Mouse (Mus musculus) mesoderm, embryonic 11.5 days (tissue): ENCODE data around the gene Fry.
A peak's percentile ranks its signal among the peaks of the same experiment; 100 is the strongest.

Experiments used
- DNase-seq: peaks from one replicate; pipeline ENCODE4 v3.0.0-alpha.2; 2012; ENCODE audit warnings: low read depth, low spot score

The Fry gene

DNA sequence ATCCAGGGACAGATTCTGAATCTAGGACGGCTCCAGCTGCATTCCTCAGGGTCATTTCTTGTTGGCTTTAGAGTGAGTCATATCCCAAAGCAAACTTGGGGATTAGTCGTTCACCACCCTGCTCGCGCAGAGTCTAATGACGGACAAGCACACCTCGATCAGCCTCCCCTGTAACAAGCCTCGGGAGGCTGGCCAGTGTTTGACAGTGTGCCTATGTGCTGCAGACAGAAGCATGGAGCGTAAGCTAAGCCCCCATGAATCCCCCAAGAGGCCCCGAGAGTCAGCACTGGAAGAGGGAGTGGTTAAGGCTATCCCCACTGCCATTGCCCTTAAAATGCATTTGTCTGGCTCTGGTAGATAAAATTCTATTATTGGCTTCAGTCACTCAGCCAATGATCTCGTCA, 214.9 kb downstream of the Fry start:
- DNase-seq = no peak

GRCm38 (mm10) chr5:150336451-150336850, 218.0 kb downstream of the Fry start:
- no peak for DNase-seq

- no peak for DNase-seq
These were observed 219.3 kb downstream of the Fry start for GRCm38 (mm10) chr5:150337696-150338095.

DNA sequence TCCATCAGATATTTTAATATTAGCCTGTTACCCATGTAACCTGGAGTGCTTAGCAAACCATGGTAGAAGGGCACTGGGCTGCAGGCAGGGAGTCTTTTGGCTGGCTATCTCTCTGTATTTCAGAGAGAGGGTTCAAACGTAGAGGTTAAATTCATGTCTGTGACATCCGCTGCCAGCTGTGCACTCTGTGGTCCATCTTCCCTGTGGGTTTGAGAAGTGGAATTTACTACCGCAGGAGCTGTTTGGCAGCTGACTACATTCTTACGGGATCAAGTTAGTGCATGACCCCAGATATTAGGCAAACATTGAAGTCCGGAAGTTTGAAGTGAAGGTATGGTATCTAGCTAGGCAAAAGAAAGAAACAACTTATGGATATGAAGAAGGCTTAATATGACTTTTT, 222.5 kb downstream of the Fry start:
- DNase-seq = peak; percentile 50

GRCm38 (mm10) chr5:150342139-150342538, 223.7 kb downstream of the Fry start:
- DNase-seq = no peak

DNA sequence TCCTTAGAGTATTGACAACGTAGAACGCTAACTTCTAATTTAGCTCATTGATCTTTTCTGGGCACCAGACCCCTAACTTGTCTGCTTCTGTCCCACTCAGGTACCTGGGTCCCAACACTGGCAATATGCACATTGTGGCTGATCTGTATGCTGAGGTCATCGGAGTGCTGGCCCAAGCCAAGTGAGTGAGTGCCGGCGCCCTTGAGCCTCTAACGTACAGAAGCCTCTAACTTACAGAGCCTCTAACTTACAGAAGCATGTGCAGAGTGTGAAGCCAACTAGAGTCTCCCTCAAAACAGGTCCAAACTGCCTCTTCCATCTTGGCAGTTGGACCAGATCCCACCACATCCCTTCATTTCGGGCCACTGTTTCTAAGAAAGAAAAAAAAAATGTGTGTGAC, 227.5 kb downstream of the Fry start:
- no peak for DNase-seq

- DNase-seq = no peak
These were observed 227.9 kb downstream of the Fry start for GRCm38 (mm10) chr5:150346378-150346777.

DNA sequence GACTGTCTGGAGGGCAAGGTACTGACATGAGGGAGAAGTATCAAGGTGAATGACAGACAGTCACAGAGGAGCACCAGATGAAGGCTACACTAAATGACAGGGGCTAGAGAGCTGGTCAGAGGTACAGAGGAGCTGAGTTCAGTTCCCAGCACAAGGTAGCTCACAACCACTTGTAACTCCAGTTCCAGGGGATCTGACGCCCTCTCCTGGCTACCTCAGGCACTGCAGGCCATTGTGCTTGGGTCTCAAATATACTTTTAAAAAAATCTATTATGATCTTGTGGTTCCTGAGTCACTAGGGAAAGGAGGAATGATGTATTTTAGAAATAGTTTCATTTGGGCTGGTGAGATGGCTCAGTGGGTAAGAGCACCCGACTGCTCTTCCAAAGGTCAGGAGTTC, 229.4 kb downstream of the Fry start:
- no peak for DNase-seq

- DNase-seq = no peak
These were observed 229.9 kb downstream of the Fry start for GRCm38 (mm10) chr5:150348302-150348701.

GRCm38 (mm10) chr5:150351191-150351590, 232.7 kb downstream of the Fry start:
- no peak for DNase-seq

- DNase-seq = no peak
These were observed 240.2 kb downstream of the Fry start for GRCm38 (mm10) chr5:150358671-150359070.

DNA sequence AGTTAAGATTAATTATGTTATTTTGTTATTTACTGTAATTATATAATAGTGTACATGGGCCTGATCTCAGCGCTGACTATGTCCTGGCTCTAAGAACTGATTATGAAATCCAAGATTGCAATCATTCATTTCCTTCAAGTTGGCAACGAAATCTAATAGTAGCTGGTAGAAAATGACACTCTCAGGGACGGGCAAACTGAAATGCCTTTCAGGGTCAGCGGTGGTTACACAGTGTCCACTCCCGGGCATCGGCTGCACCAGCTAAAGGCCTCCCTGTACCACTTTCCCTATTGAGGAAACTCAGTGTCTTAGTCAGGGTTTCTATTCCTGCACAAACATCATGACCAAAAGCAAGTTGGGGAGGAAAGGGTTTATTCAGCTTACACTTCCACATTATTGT, 243.8 kb downstream of the Fry start:
- DNase-seq = no peak

DNA sequence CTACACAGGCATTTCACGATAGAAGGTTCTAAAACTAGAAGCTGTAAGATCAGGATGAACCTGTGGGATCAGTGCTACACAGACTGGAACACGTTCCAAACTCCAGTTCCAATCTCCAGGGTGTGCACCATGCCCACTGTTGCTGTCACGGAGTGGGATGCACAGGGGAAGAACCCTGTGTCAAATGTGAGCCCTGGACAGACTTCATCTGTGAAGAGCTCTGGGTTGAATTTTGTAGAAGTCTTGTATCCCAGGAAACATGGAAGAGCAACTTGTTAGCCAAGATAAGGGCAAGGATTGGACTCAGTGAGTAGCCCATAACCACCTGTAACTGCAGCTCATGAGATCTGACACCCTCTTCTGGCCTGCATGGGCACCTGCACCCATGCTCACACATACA, 246.2 kb downstream of the Fry start:
- no peak for DNase-seq

- no peak for DNase-seq
These were observed 248.6 kb downstream of the Fry start for GRCm38 (mm10) chr5:150367027-150367426.

DNA sequence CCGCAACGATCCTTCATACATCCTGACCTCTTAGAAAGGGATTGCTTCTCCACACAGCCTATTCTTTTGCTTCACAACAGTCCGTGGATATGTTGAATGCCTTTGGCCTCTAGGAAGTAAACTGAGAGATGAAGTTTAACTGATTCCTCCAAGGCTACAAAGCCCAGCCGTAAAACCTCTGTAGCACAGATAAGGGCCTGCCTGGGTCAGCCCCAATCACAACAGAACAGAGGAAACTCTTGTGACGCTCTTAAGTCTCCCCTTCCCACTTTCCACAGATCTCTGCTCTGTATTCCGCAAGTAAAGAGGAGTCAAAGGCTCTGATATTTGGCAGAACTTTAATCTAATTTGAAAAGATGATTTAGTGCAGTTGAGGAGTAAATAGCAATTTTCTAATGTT, 251.8 kb downstream of the Fry start:
- no peak for DNase-seq

DNA sequence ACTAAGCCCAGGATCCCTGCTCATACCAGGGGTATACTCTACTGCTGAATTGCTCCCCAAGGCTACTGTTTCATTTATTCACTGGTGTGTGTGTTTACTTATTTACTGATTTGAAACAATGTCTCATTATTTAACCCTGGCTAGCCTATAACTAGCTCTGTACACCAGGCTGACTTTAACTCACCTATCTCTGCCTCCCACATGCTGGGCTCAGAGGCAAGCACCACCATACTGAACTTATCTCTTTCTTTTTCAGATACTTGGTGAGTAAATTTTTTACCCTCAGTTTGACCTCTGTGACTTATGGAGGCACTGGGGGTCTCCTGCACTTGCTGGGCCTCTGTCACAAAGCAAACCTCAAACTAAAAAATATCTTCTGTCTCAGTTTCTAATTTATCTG, 252.4 kb downstream of the Fry start:
- DNase-seq = no peak

DNA sequence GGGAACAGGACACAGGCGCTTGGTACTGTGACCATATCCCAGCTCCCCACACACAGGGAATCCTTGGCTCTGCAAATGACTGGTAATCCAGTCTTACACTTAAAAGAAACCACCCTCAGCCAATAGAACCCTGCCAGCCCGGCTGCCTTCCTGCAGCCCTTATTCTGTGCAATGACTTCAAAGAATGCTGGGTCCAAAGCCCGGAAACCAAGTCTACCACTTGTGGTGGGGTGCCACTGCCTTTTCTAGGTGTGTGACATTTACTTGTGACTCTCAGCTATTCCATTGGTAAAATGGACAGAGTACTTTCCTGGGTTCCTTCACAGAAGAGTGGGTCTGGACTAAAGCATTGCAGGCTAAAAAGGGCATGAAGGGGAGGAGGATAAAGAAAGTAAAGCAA, 254.5 kb downstream of the Fry start:
- no peak for DNase-seq

GRCm38 (mm10) chr5:150374778-150375559, 256.5 kb downstream of the Fry start:
- no peak for DNase-seq

DNA sequence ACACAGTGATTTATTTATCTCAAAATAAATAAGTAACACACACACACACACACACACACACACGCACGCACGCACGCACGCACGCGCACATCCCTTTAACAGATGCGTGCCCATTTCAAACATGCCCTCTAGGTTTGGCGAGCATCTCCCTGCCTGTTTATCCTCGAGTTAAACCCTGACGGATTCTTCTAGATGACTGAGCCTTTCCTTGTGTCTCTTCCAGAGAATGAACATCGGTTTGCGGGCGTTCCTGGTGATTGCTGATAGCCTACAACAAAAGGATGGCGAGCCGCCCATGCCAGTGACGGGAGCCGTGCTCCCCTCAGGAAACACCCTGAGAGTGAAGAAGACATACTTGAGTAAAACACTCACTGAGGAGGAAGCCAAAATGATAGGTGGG, 260.1 kb downstream of the Fry start:
- DNase-seq = no peak

GRCm38 (mm10) chr5:150380767-150381166, 262.3 kb downstream of the Fry start:
- DNase-seq = no peak

DNA sequence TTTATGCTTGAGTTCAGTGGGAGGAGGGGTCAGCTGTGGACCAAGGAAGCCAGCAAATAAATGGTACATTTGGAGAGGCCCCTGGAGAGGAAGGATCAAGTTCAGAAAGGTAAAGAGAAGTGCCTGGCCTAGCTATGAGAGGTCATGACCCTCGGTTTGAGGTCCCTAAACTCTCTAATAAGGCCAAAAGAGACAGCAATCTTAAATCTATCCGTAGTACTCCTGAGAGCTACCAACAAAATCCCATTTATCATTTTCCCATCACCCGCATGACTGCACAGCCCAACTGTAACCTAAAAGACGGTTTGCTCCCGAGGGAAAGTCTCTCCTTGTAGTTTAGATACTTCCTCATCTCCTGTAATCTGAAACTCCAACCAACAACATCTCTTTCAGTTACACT, 264.0 kb downstream of the Fry start:
- peak; percentile 43 for DNase-seq

DNA sequence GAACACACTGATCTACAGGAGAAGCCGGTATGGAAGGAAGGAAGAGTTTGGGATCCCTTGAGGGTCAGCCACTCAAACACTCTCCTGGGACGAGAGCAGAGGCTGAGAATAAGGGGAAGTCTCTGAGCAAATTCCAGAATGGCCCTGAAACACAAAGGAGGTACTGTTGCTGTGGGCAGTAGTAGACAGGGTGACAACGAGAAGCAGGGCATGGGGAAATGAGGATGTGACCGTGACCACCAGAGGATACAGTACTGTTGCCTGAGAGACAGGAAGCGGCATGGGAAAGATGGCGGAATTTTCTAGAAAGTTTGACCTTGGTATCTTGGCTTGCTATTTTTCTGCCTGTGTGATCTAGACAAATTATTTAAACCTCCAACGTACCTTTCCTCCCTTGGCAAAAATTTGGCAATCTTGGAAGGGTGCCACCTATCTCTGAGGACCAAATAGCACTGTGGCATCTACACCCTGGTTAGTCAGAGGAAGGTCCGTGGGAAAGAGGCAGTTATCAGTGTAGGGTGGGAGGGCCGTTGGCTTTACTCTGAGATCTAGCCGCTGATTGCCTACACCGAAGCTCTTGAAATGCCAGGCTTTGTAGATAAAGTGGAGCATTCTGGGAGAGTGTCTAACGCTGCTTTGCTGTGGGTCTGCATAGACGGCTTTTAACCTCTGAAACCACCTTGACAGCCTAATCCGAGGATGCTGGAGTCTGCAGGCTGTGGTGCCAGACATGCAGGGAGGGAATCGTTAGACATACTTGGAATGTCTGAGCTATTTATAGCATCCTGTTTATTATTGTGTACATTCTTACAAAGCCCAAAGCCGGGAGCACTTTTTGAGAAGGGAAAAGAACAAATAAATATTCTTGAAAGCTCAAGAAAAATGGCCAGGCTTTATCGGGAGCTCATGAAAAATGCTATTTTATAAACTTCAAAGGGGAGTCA, 266.1 kb downstream of the Fry start:
- DNase-seq = no peak

GRCm38 (mm10) chr5:150385224-150385623, 266.8 kb downstream of the Fry start:
- no peak for DNase-seq
